Mouse (Mus musculus): Measurements from ENCODE around the gene Musk. TPM values are rescaled to one million over a fixed set of nuclear protein-coding genes. Genes with fewer than 3 reads are reported as not detected.

Gene Musk
- polyA plus RNA-seq, 1 experiment from 2014 or later, result 0.48 TPM

DNA sequence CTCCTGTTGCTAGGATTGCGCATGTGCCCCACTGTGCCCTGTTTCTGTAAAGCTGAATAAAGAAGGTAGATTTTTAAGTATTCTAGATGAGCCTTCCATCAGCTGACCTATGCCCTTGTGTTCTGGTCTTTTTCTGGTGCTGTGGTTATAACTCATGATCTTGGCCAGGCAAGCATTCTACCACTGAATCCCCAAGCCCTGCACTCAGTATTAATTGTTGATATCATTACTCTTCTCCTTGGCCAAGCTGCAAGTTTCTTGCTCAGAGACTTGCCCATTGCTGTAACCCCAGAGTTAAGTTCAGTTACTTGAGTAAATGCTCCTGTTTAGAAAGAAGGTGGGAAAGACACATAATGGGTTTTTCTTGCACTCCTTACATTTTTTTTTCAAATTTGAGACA is 14.8 kb upstream of the Musk start:
- WGBS, result 81% methylated on average over 1 of the region's 1 CpGs

DNA sequence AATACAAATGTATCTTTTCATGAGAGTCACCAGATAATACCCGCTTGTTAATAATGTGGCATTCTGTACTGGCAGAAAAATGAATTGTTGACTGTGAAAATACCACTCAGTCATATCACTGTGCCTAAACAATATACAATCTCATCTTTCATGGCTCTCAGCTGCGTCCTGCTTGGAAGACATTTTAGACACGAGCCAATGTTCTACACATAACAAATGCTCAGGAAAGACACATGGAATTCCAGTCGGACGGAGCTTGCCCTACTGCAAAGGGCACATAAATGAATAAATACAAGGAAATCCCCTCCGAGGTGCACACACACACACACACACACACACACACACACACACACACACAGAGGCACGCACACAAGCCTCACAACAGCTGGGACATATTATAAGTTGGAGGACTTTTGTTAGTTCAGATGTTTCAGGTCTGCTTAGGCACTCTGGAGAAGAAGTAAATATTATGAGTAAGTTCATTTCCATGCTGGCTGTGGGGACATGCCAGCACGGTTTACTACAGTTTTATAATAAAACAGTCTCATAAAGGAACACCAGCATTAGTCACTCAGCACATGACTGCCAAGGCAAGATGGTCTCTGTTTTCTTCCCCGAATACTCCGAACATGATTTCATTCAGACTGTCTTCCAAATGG is 14.1 kb upstream of the Musk start:
- Histone ChIP-seq H3K27me3 (ENCODE audit: control insufficient read depth, insufficient read depth, low read length) (no peaks in the 10 kb centered on the region), H3K4me2 (replicated peaks; ENCODE audit: low read depth, low read length) (no peak overlapping the region), H3K27ac (ENCODE audit: low read depth, low read length) (no peak overlapping the region), H3K36me3 (ENCODE audit: control insufficient read depth, insufficient read depth, low read length) (no peaks in the 10 kb centered on the region), H3K9me3 (ENCODE audit: control insufficient read depth, low read length) (no peaks in the 10 kb centered on the region), H3K4me1 (replicated peaks; ENCODE audit: control insufficient read depth, insufficient read depth, low read length) (no peaks in the 10 kb centered on the region), H3K9ac (ENCODE audit: low read depth, low read length) (no peak overlapping the region), H3K4me3 (ENCODE audit: low read depth, low read length) (no peak overlapping the region)
- ATAC-seq (ENCODE audit: low FRiP score) (no peak), DNase-seq (ENCODE audit: low spot score) (no peak)
- 67% methylated on average over 10 of the region's 10 CpGs for WGBS

More for the DNA sequence above, 14.8 kb upstream of the Musk start:
- H3K27me3 ChIP-seq (ENCODE audit: control insufficient read depth, insufficient read depth, low read length), result no peaks in the 10 kb centered on the region
- H3K27ac ChIP-seq (ENCODE audit: low read depth, low read length), result no peak overlapping the region
- DNase-seq (ENCODE audit: low spot score) (no peak), ATAC-seq (ENCODE audit: low FRiP score) (no peak)
- no peaks in the 10 kb centered on the region for H3K4me1 ChIP-seq (replicated peaks; ENCODE audit: control insufficient read depth, insufficient read depth, low read length)
- no peak overlapping the region for H3K4me3 ChIP-seq (ENCODE audit: low read depth, low read length)
- H3K36me3 ChIP-seq (ENCODE audit: control insufficient read depth, insufficient read depth, low read length), result no peaks in the 10 kb centered on the region
- H3K9ac ChIP-seq (ENCODE audit: low read depth, low read length), result no peak overlapping the region
- no peaks in the 10 kb centered on the region for H3K9me3 ChIP-seq (ENCODE audit: control insufficient read depth, low read length)
- H3K4me2 ChIP-seq (replicated peaks; ENCODE audit: low read depth, low read length), result no peak overlapping the region

DNA sequence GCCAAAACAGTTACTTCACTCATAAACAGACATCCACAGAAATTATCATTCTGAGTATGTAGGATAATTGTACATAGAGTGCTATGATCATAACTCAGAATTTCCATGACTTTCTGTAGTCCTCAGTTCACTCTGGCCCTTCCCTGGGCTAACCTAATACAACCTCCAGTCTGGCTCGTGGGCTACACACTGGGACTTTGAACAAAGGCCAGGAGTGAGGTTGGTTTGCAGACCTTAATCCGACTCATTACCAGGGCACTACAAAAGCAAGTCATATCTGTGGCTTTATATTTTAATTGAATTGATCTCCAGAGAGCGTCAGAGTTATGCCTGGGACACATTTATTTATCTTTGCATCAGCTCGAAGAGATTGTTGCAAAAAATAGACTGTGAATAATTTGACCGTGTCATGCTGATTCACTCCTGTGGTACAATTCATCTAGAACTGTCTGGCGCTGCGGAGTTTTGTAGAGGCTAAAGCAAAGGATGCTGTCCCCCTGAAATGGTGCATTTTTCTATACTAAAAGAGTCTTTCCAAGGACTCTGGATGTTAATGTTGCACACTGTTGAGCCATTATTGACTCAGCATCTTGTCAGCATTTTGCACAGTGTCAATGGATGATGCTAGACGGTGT is 10.4 kb upstream of the Musk start:
- Histone ChIP-seq H3K27me3 (ENCODE audit: control insufficient read depth, insufficient read depth, low read length) (no peaks in the 10 kb centered on the region), H3K4me1 (replicated peaks; ENCODE audit: control insufficient read depth, insufficient read depth, low read length) (no peaks in the 10 kb centered on the region), H3K36me3 (ENCODE audit: control insufficient read depth, insufficient read depth, low read length) (no peaks in the 10 kb centered on the region), H3K4me3 (ENCODE audit: low read depth, low read length) (no peak overlapping the region), H3K9ac (ENCODE audit: low read depth, low read length) (no peak overlapping the region), H3K27ac (ENCODE audit: low read depth, low read length) (no peak overlapping the region), H3K4me2 (replicated peaks; ENCODE audit: low read depth, low read length) (no peak overlapping the region), H3K9me3 (ENCODE audit: control insufficient read depth, low read length) (no peaks in the 10 kb centered on the region)
- WGBS, result 75% methylated on average over 8 of the region's 8 CpGs
- no peak for ATAC-seq (ENCODE audit: low FRiP score)
- no peak for DNase-seq (ENCODE audit: low spot score)

DNA sequence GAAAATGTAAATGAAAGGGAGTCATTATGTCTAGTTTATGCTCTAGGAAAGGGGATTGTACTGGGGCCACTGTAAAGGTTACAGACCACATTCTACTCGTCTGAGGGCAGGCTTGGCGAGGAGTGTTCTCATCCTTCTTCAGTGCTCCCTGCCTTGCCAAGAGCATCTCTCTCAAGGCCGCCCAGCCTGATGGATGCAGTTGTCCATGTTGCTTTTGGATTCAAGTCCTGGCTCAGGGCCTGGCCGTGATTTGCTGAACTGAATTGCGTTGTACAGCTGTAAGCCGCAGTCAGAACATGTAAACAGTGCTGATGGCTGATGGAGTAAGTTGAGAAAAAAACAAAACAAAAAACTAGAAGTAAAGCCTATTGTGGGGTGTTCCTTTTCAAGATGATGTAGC is 7.4 kb upstream of the Musk start:
- Histone ChIP-seq H3K9ac (ENCODE audit: low read depth, low read length) (no peak overlapping the region), H3K27me3 (ENCODE audit: control insufficient read depth, insufficient read depth, low read length) (no peaks in the 10 kb centered on the region), H3K4me1 (replicated peaks; ENCODE audit: control insufficient read depth, insufficient read depth, low read length) (no peaks in the 10 kb centered on the region), H3K9me3 (ENCODE audit: control insufficient read depth, low read length) (no peaks in the 10 kb centered on the region), H3K36me3 (ENCODE audit: control insufficient read depth, insufficient read depth, low read length) (no peaks in the 10 kb centered on the region), H3K4me2 (replicated peaks; ENCODE audit: low read depth, low read length) (no peak overlapping the region), H3K4me3 (ENCODE audit: low read depth, low read length) (no peak overlapping the region), H3K27ac (ENCODE audit: low read depth, low read length) (no peak overlapping the region)
- DNase-seq (ENCODE audit: low spot score) (no peak), ATAC-seq (ENCODE audit: low FRiP score) (no peak)
- WGBS, result 90% methylated on average over 6 of the region's 6 CpGs

DNA sequence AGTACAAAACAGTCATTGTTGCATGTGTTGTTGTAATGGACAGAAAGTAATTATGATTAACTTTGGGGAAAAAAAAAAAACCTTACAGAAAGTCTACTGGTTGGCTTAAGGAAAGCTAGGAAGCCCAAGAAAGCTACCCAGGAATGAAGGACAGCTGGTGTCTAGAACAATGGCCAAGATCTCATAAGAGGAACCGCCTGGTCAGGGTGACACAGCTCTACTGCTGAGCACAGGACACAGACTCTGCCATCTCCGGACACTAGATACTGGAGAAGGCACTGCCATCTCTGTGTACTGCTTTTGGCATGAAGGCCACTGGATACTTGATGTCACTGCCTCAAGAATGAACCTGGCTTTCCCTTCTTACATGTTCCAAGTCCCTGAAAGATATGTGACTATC is 5.6 kb upstream of the Musk start:
- DNase-seq (ENCODE audit: low spot score) (no peak), ATAC-seq (ENCODE audit: low FRiP score) (no peak)
- Histone ChIP-seq H3K36me3 (ENCODE audit: control insufficient read depth, insufficient read depth, low read length) (no peaks in the 10 kb centered on the region), H3K4me1 (replicated peaks; ENCODE audit: control insufficient read depth, insufficient read depth, low read length) (no peaks in the 10 kb centered on the region), H3K9ac (ENCODE audit: low read depth, low read length) (no peak overlapping the region), H3K4me2 (replicated peaks; ENCODE audit: low read depth, low read length) (no peak overlapping the region), H3K27me3 (ENCODE audit: control insufficient read depth, insufficient read depth, low read length) (no peaks in the 10 kb centered on the region), H3K9me3 (ENCODE audit: control insufficient read depth, low read length) (no peaks in the 10 kb centered on the region), H3K4me3 (ENCODE audit: low read depth, low read length) (no peak overlapping the region), H3K27ac (ENCODE audit: low read depth, low read length) (no peak overlapping the region)
- 93% methylated on average over 2 of the region's 2 CpGs for WGBS

DNA sequence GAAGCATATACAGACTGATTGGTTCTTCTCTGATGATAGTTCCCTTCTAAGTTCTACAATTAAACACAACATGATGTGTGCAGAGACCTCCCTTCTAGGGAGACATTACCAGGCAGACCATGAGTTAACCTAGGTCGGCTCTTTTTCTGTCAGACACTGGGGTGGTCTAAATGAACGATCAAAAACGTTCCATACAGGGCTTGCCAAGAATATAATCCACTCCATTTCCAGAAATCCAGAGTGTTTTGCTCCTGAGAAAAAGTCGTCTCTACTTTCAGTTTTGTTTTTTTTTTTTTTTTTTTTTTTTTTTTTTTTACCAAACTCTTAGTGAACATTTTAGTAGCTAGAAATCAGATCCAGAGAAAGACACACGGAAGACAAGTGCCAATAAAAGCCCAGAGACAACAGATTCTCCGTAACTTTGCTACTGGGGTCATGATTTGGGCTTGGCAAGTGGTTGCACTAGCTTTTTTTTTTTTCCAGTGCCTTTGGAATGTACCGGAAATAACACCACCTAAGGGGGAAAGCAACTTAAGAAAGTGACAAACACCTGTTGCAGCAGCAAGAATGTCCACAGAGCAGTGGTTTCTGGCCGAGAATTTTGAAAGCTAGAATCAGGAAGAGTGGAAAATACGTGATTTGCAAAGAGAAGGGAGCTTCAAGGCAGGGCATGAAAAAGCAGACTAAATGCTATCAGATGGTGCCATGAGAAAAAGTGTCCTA is 769 bp downstream of the Musk start:
- DNase-seq (ENCODE audit: low spot score), result no peak
- Histone ChIP-seq H3K9me3 (ENCODE audit: control insufficient read depth, low read length) (no peaks in the 10 kb centered on the region), H3K9ac (ENCODE audit: low read depth, low read length) (no peak overlapping the region), H3K27me3 (ENCODE audit: control insufficient read depth, insufficient read depth, low read length) (no peaks in the 10 kb centered on the region), H3K4me2 (replicated peaks; ENCODE audit: low read depth, low read length) (no peak overlapping the region), H3K4me1 (replicated peaks; ENCODE audit: control insufficient read depth, insufficient read depth, low read length) (no peaks in the 10 kb centered on the region), H3K27ac (ENCODE audit: low read depth, low read length) (no peak overlapping the region), H3K36me3 (ENCODE audit: control insufficient read depth, insufficient read depth, low read length) (no peaks in the 10 kb centered on the region), H3K4me3 (ENCODE audit: low read depth, low read length) (no peak overlapping the region)
- ATAC-seq (ENCODE audit: low FRiP score), result no peak
- WGBS, result 85% methylated on average over 9 of the region's 9 CpGs

DNA sequence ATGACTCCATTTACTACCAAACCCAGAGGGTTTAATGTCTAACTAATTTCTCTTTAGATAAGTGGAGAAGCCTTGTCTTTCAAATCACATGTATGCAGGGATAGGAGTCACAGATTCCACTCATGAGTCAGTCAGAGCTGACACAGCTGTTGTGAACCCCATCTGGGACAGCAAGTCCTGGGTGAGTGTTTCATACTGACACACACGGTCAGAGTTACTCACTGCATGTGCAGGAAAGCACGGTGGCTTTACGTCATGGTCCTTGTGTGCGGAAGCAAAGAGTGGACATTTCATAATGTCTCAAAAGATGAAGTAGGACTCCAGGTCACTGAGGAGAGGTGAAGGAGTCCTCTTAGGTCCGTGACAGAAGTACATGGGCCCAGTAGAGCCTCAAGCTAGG is 3.0 kb downstream of the Musk start:
- Histone ChIP-seq H3K27ac (ENCODE audit: low read depth, low read length) (no peak overlapping the region), H3K36me3 (ENCODE audit: control insufficient read depth, insufficient read depth, low read length) (no peaks in the 10 kb centered on the region), H3K4me3 (ENCODE audit: low read depth, low read length) (no peak overlapping the region), H3K27me3 (ENCODE audit: control insufficient read depth, insufficient read depth, low read length) (no peaks in the 10 kb centered on the region), H3K9me3 (ENCODE audit: control insufficient read depth, low read length) (no peaks in the 10 kb centered on the region), H3K9ac (ENCODE audit: low read depth, low read length) (no peak overlapping the region), H3K4me1 (replicated peaks; ENCODE audit: control insufficient read depth, insufficient read depth, low read length) (no peaks in the 10 kb centered on the region), H3K4me2 (replicated peaks; ENCODE audit: low read depth, low read length) (no peak overlapping the region)
- ATAC-seq (ENCODE audit: low FRiP score) (no peak), DNase-seq (ENCODE audit: low spot score) (no peak)
- WGBS, result 84% methylated on average over 5 of the region's 5 CpGs

DNA sequence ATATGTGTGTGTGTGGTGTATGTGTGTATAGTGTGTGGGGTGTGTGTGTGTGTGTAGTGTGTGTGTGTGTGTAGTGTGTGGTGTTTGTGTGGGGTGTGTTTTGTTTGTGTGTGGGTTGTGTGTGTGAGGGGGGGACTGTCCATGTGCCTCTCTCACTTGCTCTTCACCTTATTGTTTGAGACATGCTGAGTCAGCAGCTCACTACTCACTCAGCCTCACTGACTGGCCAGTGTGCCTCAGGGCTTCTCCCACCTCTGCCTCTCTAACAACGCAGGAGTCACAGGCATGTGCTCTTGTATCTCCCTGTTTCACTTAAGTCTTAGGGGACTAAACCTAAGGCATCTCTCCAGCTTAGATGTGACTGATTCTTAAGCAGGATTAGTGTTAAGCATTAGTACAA is 6.1 kb downstream of the Musk start:
- ATAC-seq (ENCODE audit: low FRiP score) (no peak), DNase-seq (ENCODE audit: low spot score) (no peak)
- H3K4me3 ChIP-seq (ENCODE audit: low read depth, low read length), result no peak overlapping the region
- no peaks in the 10 kb centered on the region for H3K9me3 ChIP-seq (ENCODE audit: control insufficient read depth, low read length)
- H3K4me2 ChIP-seq (replicated peaks; ENCODE audit: low read depth, low read length), result no peak overlapping the region
- H3K27me3 ChIP-seq (ENCODE audit: control insufficient read depth, insufficient read depth, low read length), result no peaks in the 10 kb centered on the region
- WGBS, result 48% methylated on average over 1 of the region's 1 CpGs
- no peaks in the 10 kb centered on the region for H3K4me1 ChIP-seq (replicated peaks; ENCODE audit: control insufficient read depth, insufficient read depth, low read length)
- no peaks in the 10 kb centered on the region for H3K36me3 ChIP-seq (ENCODE audit: control insufficient read depth, insufficient read depth, low read length)
- H3K27ac ChIP-seq (ENCODE audit: low read depth, low read length), result no peak overlapping the region
- H3K9ac ChIP-seq (ENCODE audit: low read depth, low read length), result no peak overlapping the region

DNA sequence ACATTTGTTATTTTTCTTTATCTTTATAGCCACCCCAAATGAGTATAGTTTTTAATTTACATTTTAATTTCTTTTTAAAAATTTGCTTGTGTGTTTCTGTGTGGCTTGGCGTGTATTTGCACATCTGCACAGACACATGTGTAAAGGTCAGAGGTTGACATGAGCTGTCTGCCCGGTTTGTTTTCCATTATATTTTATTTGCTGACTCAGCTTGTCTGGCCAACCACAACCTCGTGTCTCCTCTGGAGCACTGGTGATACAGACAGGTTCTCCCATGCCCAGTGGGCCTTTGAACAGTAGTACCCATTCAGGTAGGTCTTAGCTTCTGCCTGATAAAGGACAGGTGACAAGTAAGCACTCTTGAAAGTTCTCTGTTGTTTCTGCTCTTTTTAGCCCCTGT is 7.3 kb downstream of the Musk start:
- H3K9ac ChIP-seq (ENCODE audit: low read depth, low read length), result no peak overlapping the region
- H3K9me3 ChIP-seq (ENCODE audit: control insufficient read depth, low read length), result no peaks in the 10 kb centered on the region
- no peak overlapping the region for H3K27ac ChIP-seq (ENCODE audit: low read depth, low read length)
- DNase-seq (ENCODE audit: low spot score) (no peak), ATAC-seq (ENCODE audit: low FRiP score) (no peak)
- WGBS, result 83% methylated on average over 3 of the region's 3 CpGs
- no peaks in the 10 kb centered on the region for H3K4me1 ChIP-seq (replicated peaks; ENCODE audit: control insufficient read depth, insufficient read depth, low read length)
- no peaks in the 10 kb centered on the region for H3K36me3 ChIP-seq (ENCODE audit: control insufficient read depth, insufficient read depth, low read length)
- H3K4me2 ChIP-seq (replicated peaks; ENCODE audit: low read depth, low read length), result no peak overlapping the region
- no peaks in the 10 kb centered on the region for H3K27me3 ChIP-seq (ENCODE audit: control insufficient read depth, insufficient read depth, low read length)
- H3K4me3 ChIP-seq (ENCODE audit: low read depth, low read length), result no peak overlapping the region

Measured in hindbrain, embryonic 11.5 days (tissue).